Mouse (Mus musculus) forebrain, embryonic 10.5 days (tissue): ENCODE measurements around the gene Vsig10. TPM values are rescaled to one million over a fixed set of nuclear protein-coding genes. Genes with fewer than 3 reads are reported as not detected.

Source experiments
- DNase-seq: peaks from one replicate; pipeline ENCODE4 v3.0.0-alpha.2; 2017; ENCODE audit warnings: low spot score; ENCODE audit errors: extremely low spot score
- H3K27ac ChIP-seq: fragments of 300-500 bp; sonication (generic); 2 replicates; pipeline ENCODE4 v1.5.1; 2016; ENCODE audit warnings: mild to moderate bottlenecking
- H3K27me3 ChIP-seq: fragments of 300-500 bp; sonication (generic); 2 replicates; pipeline ENCODE4 v1.6.1; 2016; ENCODE audit warnings: mild to moderate bottlenecking; ENCODE audit not compliant: poor library complexity, severe bottlenecking
- H3K36me3 ChIP-seq: fragments of 300-500 bp; sonication (generic); replicated peaks from 2 replicates; pipeline ENCODE4 v1.6.1; 2016; ENCODE audit warnings: mild to moderate bottlenecking, moderate library complexity
- H3K4me1 ChIP-seq: fragments of 300-500 bp; sonication (generic); 2 replicates; pipeline ENCODE4 v1.6.1; 2016
- H3K4me3 ChIP-seq: fragments of 300-500 bp; sonication (generic); 2 replicates; pipeline ENCODE4 v1.5.1; 2016; ENCODE audit warnings: mild to moderate bottlenecking, moderate library complexity
- H3K9me3 ChIP-seq: fragments of 300-500 bp; sonication (generic); 2 replicates; pipeline ENCODE4 v1.6.1; 2016; ENCODE audit warnings: mild to moderate bottlenecking, moderate library complexity
- WGBS: fragments of 180-500 bp; shearing (Covaris S2); methylation state at CpG from one replicate; pipeline ENCODE4 v1.1.7; 2016; 5-methylcytosine and 5-hydroxymethylcytosine counted together
- polyA plus RNA-seq: library from polyadenylated mRNA; unstranded; fragments of >200 nt; fragmentation: Nextera tagmentation; extraction: Ambion mirVana; gene quantifications from 2 replicates; pipeline ENCODE4 v1.2.1, GENCODE M21; 2016

Vsig10 gene
- polyA plus RNA-seq, 1 experiment from 2014 or later: 4.3 TPM

- H3K27me3 ChIP-seq: no peaks in the 10 kb centered on the region
- H3K4me3 ChIP-seq: no peak overlapping the region
- 0 out of 2 replicates have a peak, but pooled peaks cover 5% of the 10 kb centered on the region for H3K9me3 ChIP-seq
- DNase-seq: no peak
- 78% methylated on average over 5 of the region's 5 CpGs for WGBS
- H3K4me1 ChIP-seq: peaks cover 15% of the 10 kb centered on the region
- peaks cover 9% of the 10 kb centered on the region for H3K36me3 ChIP-seq
- no peak overlapping the region for H3K27ac ChIP-seq
Observed at GRCm38 (mm10) chr5:117345432-117345976, 26.6 kb downstream of the Vsig10 start.

GRCm38 (mm10) chr5:117346281-117346680, 27.4 kb downstream of the Vsig10 start:
- no peak overlapping the region for H3K27ac ChIP-seq

GRCm38 (mm10) chr5:117347011-117347410, 28.1 kb downstream of the Vsig10 start:
- H3K9me3 ChIP-seq: 0 out of 2 replicates have a peak, but pooled peaks cover 5% of the 10 kb centered on the region
- H3K4me3 ChIP-seq: no peak overlapping the region
- H3K27me3 ChIP-seq: no peaks in the 10 kb centered on the region
- peaks cover 9% of the 10 kb centered on the region for H3K36me3 ChIP-seq
- H3K27ac ChIP-seq: no peak overlapping the region
- peaks cover 17% of the 10 kb centered on the region for H3K4me1 ChIP-seq
- 82% methylated on average over 5 of the region's 5 CpGs for WGBS
- no peak for DNase-seq

More at GRCm38 (mm10) chr5:117346281-117346680, 27.4 kb downstream of the Vsig10 start:
- H3K4me1 ChIP-seq: peaks cover 17% of the 10 kb centered on the region
- H3K4me3 ChIP-seq: no peak overlapping the region
- H3K9me3 ChIP-seq: 0 out of 2 replicates have a peak, but pooled peaks cover 5% of the 10 kb centered on the region
- DNase-seq: no peak
- WGBS: 67% methylated on average over 3 of the region's 3 CpGs
- no peaks in the 10 kb centered on the region for H3K27me3 ChIP-seq
- H3K36me3 ChIP-seq: peaks cover 9% of the 10 kb centered on the region

GRCm38 (mm10) chr5:117347838-117348237, 29.0 kb downstream of the Vsig10 start:
- Histone ChIP-seq H3K36me3 (peaks cover 9% of the 10 kb centered on the region), H3K4me1 (peaks cover 17% of the 10 kb centered on the region), H3K27me3 (no peaks in the 10 kb centered on the region), H3K4me3 (peak overlapping the region; percentile 11), H3K27ac (peak overlapping the region; percentile 56; the same call in 1 of the 2 replicates), H3K9me3 (0 out of 2 replicates have a peak, but pooled peaks cover 5% of the 10 kb centered on the region)
- DNase-seq: no peak
- 92% methylated on average over 2 of the region's 2 CpGs for WGBS

- WGBS: 26% methylated on average over 19 of the region's 19 CpGs
- H3K27ac ChIP-seq: peak overlapping the region; percentile 56; the same call in 1 of the 2 replicates
- peaks cover 17% of the 10 kb centered on the region for H3K4me1 ChIP-seq
- peak; percentile 82 for DNase-seq
- no peaks in the 10 kb centered on the region for H3K27me3 ChIP-seq
- 0 out of 2 replicates have a peak, but pooled peaks cover 5% of the 10 kb centered on the region for H3K9me3 ChIP-seq
- peak overlapping the region; percentile 11 for H3K4me3 ChIP-seq
- peaks cover 9% of the 10 kb centered on the region for H3K36me3 ChIP-seq
Observed at GRCm38 (mm10) chr5:117348279-117348678, 29.4 kb downstream of the Vsig10 start.

- H3K4me1 ChIP-seq: peaks cover 39% of the 10 kb centered on the region
- WGBS: 84% methylated on average over 8 of the region's 8 CpGs
- H3K27ac ChIP-seq: no peak overlapping the region
Observed at GRCm38 (mm10) chr5:117354121-117354520, 35.2 kb downstream of the Vsig10 start.

GRCm38 (mm10) chr5:117355648-117356303, 36.9 kb downstream of the Vsig10 start:
- no peak for DNase-seq
- Histone ChIP-seq H3K4me3 (peak overlapping the region; percentile 95), H3K4me1 (peaks cover 50% of the 10 kb centered on the region), H3K36me3 (no peaks in the 10 kb centered on the region), H3K9me3 (no peaks in the 10 kb centered on the region), H3K27ac (peak overlapping the region; percentile 94; the same call in 1 of the 2 replicates), H3K27me3 (peaks cover 14% of the 10 kb centered on the region)
- WGBS: 61% methylated on average over 14 of the region's 14 CpGs

More at GRCm38 (mm10) chr5:117354121-117354520, 35.2 kb downstream of the Vsig10 start:
- DNase-seq: no peak
- Histone ChIP-seq H3K27me3 (peaks cover 14% of the 10 kb centered on the region), H3K4me3 (no peak overlapping the region), H3K36me3 (0 out of 2 replicates have a peak, but pooled peaks cover under 1% of the 10 kb centered on the region), H3K9me3 (no peaks in the 10 kb centered on the region)

GRCm38 (mm10) chr5:117356365-117357128, 37.7 kb downstream of the Vsig10 start:
- Histone ChIP-seq H3K36me3 (no peaks in the 10 kb centered on the region), H3K4me1 (peaks cover 58% of the 10 kb centered on the region), H3K4me3 (peak overlapping the region; percentile 95), H3K27ac (peak overlapping the region; percentile 94), H3K9me3 (no peaks in the 10 kb centered on the region), H3K27me3 (peaks cover 14% of the 10 kb centered on the region)
- DNase-seq: peak; percentile 54
- WGBS: under 1% methylated on average over 23 of the region's 24 CpGs

- H3K4me3 ChIP-seq: peak within 1 kb of the TSS; percentile 95
- H3K4me1 ChIP-seq: peaks cover 63% of the 10 kb centered on the region
- no peaks in the 10 kb centered on the region for H3K9me3 ChIP-seq
- H3K27ac ChIP-seq: peak within 1 kb of the TSS; percentile 94
- no peaks in the 10 kb centered on the region for H3K36me3 ChIP-seq
- DNase-seq: peak; percentile 78
- H3K27me3 ChIP-seq: peaks cover 14% of the 10 kb centered on the region
- 2% methylated on average over 35 of the region's 54 CpGs for WGBS
Observed at GRCm38 (mm10) chr5:117357129-117357477, 38.2 kb downstream of the Vsig10 start, which contains the start of gene Wsb2. Wsb2 (plus strand) TSS chr5:117357304.

- Histone ChIP-seq H3K27me3 (peaks cover 14% of the 10 kb centered on the region), H3K4me1 (peaks cover 69% of the 10 kb centered on the region), H3K36me3 (no peaks in the 10 kb centered on the region), H3K9me3 (no peaks in the 10 kb centered on the region), H3K27ac (peak overlapping the region; percentile 94), H3K4me3 (peak overlapping the region; percentile 95)
- peak; percentile 49 for DNase-seq
- WGBS: under 1% methylated on average over 49 of the region's 49 CpGs
Observed at GRCm38 (mm10) chr5:117357478-117358247, 38.8 kb downstream of the Vsig10 start.

GRCm38 (mm10) chr5:117358248-117358630, 39.4 kb downstream of the Vsig10 start:
- DNase-seq: no peak
- WGBS: 15% methylated on average over 6 of the region's 6 CpGs
- Histone ChIP-seq H3K27ac (peak overlapping the region; percentile 94), H3K4me3 (peak overlapping the region; percentile 95), H3K36me3 (peaks cover under 1% of the 10 kb centered on the region), H3K27me3 (peaks cover 14% of the 10 kb centered on the region), H3K9me3 (no peaks in the 10 kb centered on the region), H3K4me1 (peaks cover 75% of the 10 kb centered on the region)

- Histone ChIP-seq H3K36me3 (peaks cover 6% of the 10 kb centered on the region), H3K9me3 (no peaks in the 10 kb centered on the region), H3K27ac (peak overlapping the region; percentile 15; the same call in 1 of the 2 replicates), H3K4me1 (peaks cover 79% of the 10 kb centered on the region), H3K27me3 (peaks cover 14% of the 10 kb centered on the region), H3K4me3 (peak overlapping the region; percentile 95)
- peak; percentile 65 for DNase-seq
- WGBS: 36% methylated on average over 11 of the region's 11 CpGs
Observed at GRCm38 (mm10) chr5:117358725-117359124, 39.8 kb downstream of the Vsig10 start.
